Mouse (Mus musculus) midbrain, postnatal 0 days (tissue): Measurements from ENCODE around the gene Ern1. TPM values are rescaled to one million over a fixed set of nuclear protein-coding genes. Genes with fewer than 3 reads are reported as not detected.

ENCODE experiments used
- ATAC-seq: fragments of 200-750 bp; cut with Nextera tagmentation; 2 replicates; pipeline ENCODE4 v1.8.0; 2017; ENCODE audit warnings: moderate number of reproducible peaks, mild to moderate bottlenecking, moderate TSS enrichment, moderate library complexity; ENCODE audit not compliant: low FRiP score
- DNase-seq: peaks from one replicate; pipeline ENCODE4 v3.0.0-alpha.2; 2015; ENCODE audit warnings: low spot score
- H3K27ac ChIP-seq: fragments of 300-500 bp; sonication (generic); 2 replicates; pipeline ENCODE4 v1.5.1; 2014; ENCODE audit warnings: low read depth, mild to moderate bottlenecking, low read length, mixed read lengths
- H3K27me3 ChIP-seq: fragments of 300-500 bp; sonication (generic); 2 replicates; pipeline ENCODE4 v1.6.1; 2014; ENCODE audit warnings: low read length, control low read depth, mixed read lengths; ENCODE audit not compliant: insufficient read depth
- H3K36me3 ChIP-seq: fragments of 300-500 bp; sonication (generic); 2 replicates; pipeline ENCODE4 v1.6.1; 2014; ENCODE audit warnings: low read length, control low read depth, mixed read lengths; ENCODE audit not compliant: insufficient read depth
- H3K4me1 ChIP-seq: fragments of 300-500 bp; sonication (generic); 2 replicates; pipeline ENCODE4 v1.6.1; 2014; ENCODE audit warnings: mild to moderate bottlenecking, control low read depth, antibody characterized with exemption, low read length, mixed read lengths; ENCODE audit not compliant: insufficient read depth
- H3K4me2 ChIP-seq: fragments of 300-500 bp; sonication (generic); 2 replicates; pipeline ENCODE4 v1.6.1; 2014; ENCODE audit warnings: low read depth, mild to moderate bottlenecking, low read length, mixed read lengths; ENCODE audit not compliant: poor library complexity, severe bottlenecking
- H3K4me3 ChIP-seq: fragments of 300-500 bp; sonication (generic); 2 replicates; pipeline ENCODE4 v1.5.1; 2014; ENCODE audit warnings: low read depth, mild to moderate bottlenecking, low read length, moderate library complexity
- H3K9ac ChIP-seq: fragments of 300-500 bp; sonication (generic); replicated peaks from 2 replicates; pipeline ENCODE4 v1.6.1; 2014; ENCODE audit warnings: mild to moderate bottlenecking, low read length, moderate library complexity, mixed read lengths; ENCODE audit not compliant: poor library complexity, severe bottlenecking
- H3K9me3 ChIP-seq: fragments of 300-500 bp; sonication (generic); 2 replicates; pipeline ENCODE4 v1.6.1; 2016; ENCODE audit warnings: low read length, control low read depth
- CTCF ChIP-seq: IDR thresholded peaks from 2 replicates; pipeline ENCODE4 v1.5.1; 2016; ENCODE audit warnings: antibody characterized with exemption, mild to moderate bottlenecking
- WGBS: fragments of 180-500 bp; shearing (Covaris S2); extraction: QIAGEN DNeasy Blood & Tissue Kit; methylation state at CpG from one replicate; pipeline ENCODE4 v1.1.7; 2014; 5-methylcytosine and 5-hydroxymethylcytosine counted together
- polyA plus RNA-seq: library from polyadenylated mRNA; unstranded; fragments of >200 nt; fragmentation: Nextera tagmentation; extraction: Ambion mirVana; gene quantifications from 2 replicates; pipeline ENCODE4 v1.2.1, GENCODE M21; 2015
- total RNA-seq: library from RNA; depleted of rRNA; stranded (reverse); fragments of >200 nt; gene quantifications from 2 replicates; pipeline ENCODE4 v1.2.3, GENCODE M21; 2014

Gene Ern1
- total and polyA plus RNA-seq, 2 experiments from 2014 or later, result 3.7 to 10.3 TPM

GRCm38 (mm10) chr11:106373998-106374397 lies 113.7 kb downstream of the Ern1 start:
- 60% methylated on average over 11 of the region's 11 CpGs for WGBS
- no peak for TF ChIP-seq CTCF
- no peak overlapping the region for H3K9ac ChIP-seq
- ATAC-seq, result no peak
- H3K27ac ChIP-seq, result no peak overlapping the region
- H3K4me1 ChIP-seq, result no peaks in the 10 kb centered on the region
- H3K27me3 ChIP-seq, result no peaks in the 10 kb centered on the region
- H3K9me3 ChIP-seq, result no peaks in the 10 kb centered on the region
- H3K4me2 ChIP-seq, result no peak overlapping the region
- no peak overlapping the region for H3K4me3 ChIP-seq
- no peak for DNase-seq
- H3K36me3 ChIP-seq, result no peaks in the 10 kb centered on the region

DNA sequence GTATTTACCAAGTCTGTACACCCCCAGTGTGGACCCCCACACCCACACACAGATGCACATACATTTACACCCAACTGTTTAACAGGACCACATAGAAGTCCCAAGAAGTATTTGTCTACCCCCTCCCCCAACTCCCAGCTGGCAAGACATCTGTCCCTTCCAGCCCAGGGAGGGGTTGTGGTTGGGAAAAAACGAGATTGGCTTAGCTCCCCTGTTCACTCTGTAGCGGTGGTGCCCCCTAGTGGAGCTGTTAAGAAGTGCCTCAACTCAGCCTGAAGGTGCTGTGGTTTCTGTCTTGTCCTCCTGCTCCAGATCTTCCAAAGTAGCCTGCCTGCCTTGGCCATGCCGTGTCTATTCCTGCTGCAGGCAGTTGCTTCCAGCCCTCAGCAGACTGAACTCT lies 121.3 kb downstream of the Ern1 start:
- no peak for ATAC-seq

DNA sequence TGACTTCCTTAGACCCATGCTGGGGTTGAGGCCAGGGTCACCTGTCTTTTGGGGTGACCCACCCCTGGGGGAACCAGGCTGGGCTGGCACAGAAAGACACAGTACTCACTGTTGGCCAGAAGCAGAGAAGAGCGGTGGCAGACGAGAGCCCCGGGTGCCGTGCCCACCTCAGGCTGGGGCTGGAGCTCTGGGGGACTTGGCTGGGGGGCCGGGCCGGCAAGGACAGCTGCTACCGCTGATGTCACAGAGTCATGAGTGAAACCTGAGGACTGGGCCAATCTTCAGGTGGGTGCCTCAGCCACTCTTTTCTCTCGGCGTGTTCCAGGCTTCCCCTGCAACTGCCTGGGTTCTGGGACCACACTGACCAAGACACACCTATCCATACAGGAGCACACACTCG lies 122.3 kb downstream of the Ern1 start, which contains the start of gene Prr29:
Prr29 (plus strand) TSS at position 107 of the 400 bp plus-strand sequence.
- H3K9ac ChIP-seq, result 0 out of 2 replicates have a peak within 1 kb of the TSS, but pooled peaks have one; percentile 4

More for the DNA sequence above, 121.3 kb downstream of the Ern1 start:
- peak; percentile 82 for TF ChIP-seq CTCF
- no peaks in the 10 kb centered on the region for H3K4me1 ChIP-seq
- no peaks in the 10 kb centered on the region for H3K9me3 ChIP-seq
- no peaks in the 10 kb centered on the region for H3K36me3 ChIP-seq
- H3K4me3 ChIP-seq, result no peak overlapping the region
- 10% methylated on average over 3 of the region's 3 CpGs for WGBS
- H3K9ac ChIP-seq, result no peak overlapping the region
- H3K27me3 ChIP-seq, result no peaks in the 10 kb centered on the region
- H3K4me2 ChIP-seq, result no peak overlapping the region
- peak; percentile 70 for DNase-seq
- no peak overlapping the region for H3K27ac ChIP-seq

DNA sequence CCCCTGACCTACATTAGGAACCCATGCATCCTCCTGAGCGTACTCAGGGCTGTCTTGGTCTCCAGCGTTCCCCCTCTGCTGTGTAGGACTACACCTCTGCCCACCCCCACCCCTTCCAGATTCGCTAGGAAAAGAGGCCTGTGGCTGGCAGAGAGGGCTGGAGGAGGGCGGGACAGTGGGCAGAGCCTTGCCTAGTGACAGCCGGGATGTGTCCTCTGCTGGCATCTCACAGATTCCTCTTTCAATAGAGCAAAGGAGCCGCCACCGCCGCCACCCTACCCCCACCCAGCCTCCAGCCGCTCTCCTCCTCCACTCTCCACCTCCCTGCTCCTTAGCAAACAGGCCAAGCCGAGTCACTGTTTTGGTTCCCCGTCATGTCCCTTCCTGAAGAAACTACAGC lies 122.9 kb downstream of the Ern1 start:
- Histone ChIP-seq H3K27ac (no peak overlapping the region), H3K36me3 (no peaks in the 10 kb centered on the region), H3K9me3 (no peaks in the 10 kb centered on the region), H3K4me2 (no peak overlapping the region), H3K27me3 (no peaks in the 10 kb centered on the region), H3K4me1 (no peaks in the 10 kb centered on the region), H3K9ac (0 out of 2 replicates have a peak overlapping the region, but pooled peaks have one; percentile 4), H3K4me3 (no peak overlapping the region)
- ATAC-seq, result no peak
- TF ChIP-seq CTCF, result no peak
- DNase-seq, result peak; percentile 46
- 6% methylated on average over 11 of the region's 11 CpGs for WGBS

More for the DNA sequence above, 122.3 kb downstream of the Ern1 start, which contains the start of gene Prr29:
- Histone ChIP-seq H3K27me3 (no peaks in the 10 kb centered on the region), H3K4me2 (no peak within 1 kb of the TSS), H3K4me1 (no peaks in the 10 kb centered on the region), H3K36me3 (no peaks in the 10 kb centered on the region), H3K27ac (no peak within 1 kb of the TSS), H3K4me3 (no peak within 1 kb of the TSS), H3K9me3 (no peaks in the 10 kb centered on the region)
- no peak for TF ChIP-seq CTCF
- DNase-seq (no peak), ATAC-seq (no peak)
- WGBS, result 66% methylated on average over 10 of the region's 10 CpGs

- DNase-seq, result no peak
- no peak overlapping the region for H3K4me3 ChIP-seq
- no peak for ATAC-seq
- peak; percentile 42 for TF ChIP-seq CTCF
- no peaks in the 10 kb centered on the region for H3K36me3 ChIP-seq
- 32% methylated on average over 5 of the region's 5 CpGs for WGBS
- no peaks in the 10 kb centered on the region for H3K4me1 ChIP-seq
- H3K9ac ChIP-seq, result no peak overlapping the region
- H3K27ac ChIP-seq, result no peak overlapping the region
- no peaks in the 10 kb centered on the region for H3K9me3 ChIP-seq
- H3K27me3 ChIP-seq, result no peaks in the 10 kb centered on the region
- no peak overlapping the region for H3K4me2 ChIP-seq
These were observed 128.3 kb downstream of the Ern1 start for GRCm38 (mm10) chr11:106359350-106359749.

DNA sequence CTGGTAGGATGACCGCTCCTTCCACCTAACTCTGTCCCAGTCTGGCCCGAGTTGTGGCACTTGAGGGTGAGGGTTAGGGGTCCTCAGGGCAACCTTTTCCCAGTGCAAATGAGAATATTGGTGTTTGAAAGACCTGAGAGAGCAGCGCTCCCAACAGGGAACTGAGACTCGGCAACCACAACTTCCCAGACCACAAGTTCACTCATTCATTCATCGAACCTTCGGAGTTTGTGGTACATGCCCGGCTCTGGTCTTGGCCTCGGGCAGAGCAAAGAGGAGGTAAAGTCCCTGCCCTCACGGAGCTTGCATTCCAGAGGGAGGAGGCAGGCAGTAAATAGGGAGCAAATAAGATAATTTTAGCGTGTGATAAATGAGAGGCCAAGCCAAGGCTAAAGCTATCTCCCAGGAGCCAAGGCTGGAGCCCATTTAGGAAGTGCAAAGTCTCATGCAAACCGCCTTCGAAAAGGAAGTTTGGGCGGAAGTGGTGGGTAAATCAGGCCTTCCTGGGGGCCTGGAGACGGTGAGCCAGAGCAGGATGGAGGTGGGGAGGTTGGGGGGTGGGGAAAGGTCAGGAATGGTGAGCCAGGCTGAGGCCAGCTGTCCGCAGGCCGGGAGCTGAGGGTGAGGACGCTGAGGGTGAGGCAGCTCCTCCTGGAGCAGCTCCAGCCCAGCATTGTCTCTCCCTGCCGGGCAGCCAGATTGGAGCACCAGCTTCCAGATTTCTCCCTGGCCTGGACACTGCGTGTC lies 132.1 kb downstream of the Ern1 start:
- ATAC-seq (no peak), DNase-seq (no peak)
- H3K9me3 ChIP-seq, result no peaks in the 10 kb centered on the region
- H3K27ac ChIP-seq, result no peak overlapping the region
- no peaks in the 10 kb centered on the region for H3K4me1 ChIP-seq
- TF ChIP-seq CTCF, result no peak
- H3K4me3 ChIP-seq, result no peak overlapping the region
- H3K9ac ChIP-seq, result no peak overlapping the region
- H3K27me3 ChIP-seq, result no peaks in the 10 kb centered on the region
- WGBS, result 77% methylated on average over 19 of the region's 19 CpGs
- H3K4me2 ChIP-seq, result no peak overlapping the region
- H3K36me3 ChIP-seq, result no peaks in the 10 kb centered on the region
